Mouse (Mus musculus): ENCODE results near the gene Ccdc85c. TPM values are rescaled to one million over a fixed set of nuclear protein-coding genes. Genes with fewer than 3 reads are reported as not detected.

Ccdc85c gene
- 11.4 and 12.1 TPM in 2 replicates for polyA plus RNA-seq (2016; fragmentation: Nextera tagmentation; extraction: Ambion mirVana)

DNA sequence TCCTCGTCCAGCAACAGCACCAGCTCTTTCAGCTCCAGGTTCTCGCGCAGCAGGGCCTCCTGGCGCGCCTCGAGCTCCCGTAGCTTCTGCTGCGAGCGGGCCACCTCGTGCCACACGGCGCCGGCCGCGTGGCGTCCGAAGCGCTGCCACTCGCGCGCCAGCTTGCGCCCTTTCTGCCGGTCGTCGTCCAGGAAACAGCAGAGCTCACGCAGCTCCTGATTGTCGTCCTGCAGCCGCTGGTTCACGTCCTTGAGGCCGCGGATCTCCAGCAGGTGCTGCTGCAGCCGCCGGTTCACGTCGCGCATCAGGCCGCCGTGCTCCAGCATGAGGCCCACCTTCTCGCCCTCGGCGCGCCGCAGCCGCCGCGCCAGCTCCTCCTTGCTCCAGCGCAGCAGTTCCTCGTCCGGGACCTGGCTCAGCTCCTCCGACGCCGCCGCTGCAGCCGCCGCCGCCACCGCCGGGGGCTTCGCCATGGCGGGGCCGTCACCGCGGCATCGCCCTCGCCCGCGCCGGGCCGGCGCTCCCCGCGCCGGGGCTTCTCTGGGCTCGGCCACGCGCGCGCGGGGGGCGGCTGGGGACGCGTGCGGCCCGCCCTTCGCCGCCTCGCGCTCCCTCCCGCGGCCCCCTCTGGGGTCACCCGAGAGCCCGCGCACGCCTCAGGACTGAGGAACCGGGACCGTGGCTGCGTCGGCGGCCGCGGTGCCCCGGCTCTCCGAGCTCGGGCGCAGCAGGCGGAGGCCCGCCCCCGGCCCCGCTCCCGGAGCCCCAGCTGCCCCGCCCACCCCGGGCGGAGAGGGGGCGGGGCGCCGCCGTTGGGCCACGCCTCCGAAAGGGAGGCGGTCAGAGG lies at the start of gene Ccdc85c:
TSS of gene Ccdc85c (minus strand) at position 765 of the 847 bp plus-strand sequence.
- peaks cover 89% of the 10 kb centered on the region for H3K4me1 ChIP-seq
- peak within 1 kb of the TSS; percentile 95 for H3K27ac ChIP-seq (replicated peaks)
- H3K36me3 ChIP-seq (replicated peaks) = peaks cover 17% of the 10 kb centered on the region
- H3K4me3 ChIP-seq = peak within 1 kb of the TSS; percentile 87
- H3K27me3 ChIP-seq (replicated peaks; ENCODE audit: low read depth, poor library complexity, severe bottlenecking) = peaks cover 17% of the 10 kb centered on the region
- no peaks in the 10 kb centered on the region for H3K9me3 ChIP-seq
- under 1% methylated on average over 120 of the region's 120 CpGs for WGBS
- DNase-seq (ENCODE audit: low spot score) = peak; percentile 73

DNA sequence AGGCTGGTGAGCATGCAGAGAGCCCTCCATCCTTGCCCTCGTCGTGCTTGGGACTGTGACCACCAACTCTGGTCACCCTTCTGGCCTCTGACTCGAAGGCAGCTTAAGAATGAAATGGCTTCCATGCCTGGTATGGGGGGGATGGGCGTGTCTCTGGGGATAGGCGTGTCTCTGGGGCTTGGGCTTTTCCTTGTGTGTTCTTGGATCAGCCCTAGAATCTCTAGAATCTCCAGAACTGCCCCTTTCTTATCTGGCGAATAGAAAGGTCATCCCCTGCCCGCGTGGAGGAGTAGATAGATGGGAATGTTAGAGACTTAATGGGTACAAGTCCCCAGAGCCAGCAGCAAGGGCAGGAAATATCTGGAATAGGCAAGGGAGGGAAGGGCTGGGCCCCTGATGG lies 44.9 kb upstream of the Ccdc85c start:
- WGBS = 10% methylated on average over 8 of the region's 8 CpGs
- DNase-seq (ENCODE audit: low spot score) = no peak
- H3K27me3 ChIP-seq (replicated peaks; ENCODE audit: low read depth, poor library complexity, severe bottlenecking) = peaks cover 74% of the 10 kb centered on the region
- H3K4me1 ChIP-seq = peaks cover 65% of the 10 kb centered on the region
- no peak overlapping the region for H3K4me3 ChIP-seq
- no peaks in the 10 kb centered on the region for H3K9me3 ChIP-seq
- no peaks in the 10 kb centered on the region for H3K36me3 ChIP-seq (replicated peaks)
- peak overlapping the region; percentile 74 for H3K27ac ChIP-seq (replicated peaks)

DNA sequence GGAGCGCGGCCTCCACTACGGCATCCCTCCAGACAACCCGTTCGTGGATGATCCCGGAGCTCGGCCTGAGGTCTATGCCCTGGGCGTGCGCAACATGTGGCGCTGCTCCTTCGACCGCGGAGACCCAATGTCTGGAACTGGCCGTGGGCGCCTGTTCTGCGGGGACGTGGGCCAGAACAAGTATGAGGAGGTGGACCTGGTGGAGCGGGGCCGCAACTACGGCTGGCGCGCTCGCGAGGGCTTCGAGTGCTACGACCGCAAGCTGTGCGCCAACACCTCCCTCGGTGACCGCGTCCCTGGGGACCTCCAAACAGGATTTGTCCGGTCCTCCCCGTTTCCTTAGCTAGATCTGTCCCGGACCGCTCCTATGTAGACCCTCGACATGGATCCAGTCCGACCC lies 43.3 kb upstream of the Ccdc85c start:
- H3K27ac ChIP-seq (replicated peaks) = peak overlapping the region; percentile 11; the same call in 1 of the 2 replicates
- no peaks in the 10 kb centered on the region for H3K36me3 ChIP-seq (replicated peaks)
- H3K9me3 ChIP-seq = no peaks in the 10 kb centered on the region
- 6% methylated on average over 37 of the region's 37 CpGs for WGBS
- peak overlapping the region; percentile 39 for H3K4me3 ChIP-seq
- DNase-seq (ENCODE audit: low spot score) = peak; percentile 44
- peaks cover 65% of the 10 kb centered on the region for H3K4me1 ChIP-seq
- H3K27me3 ChIP-seq (replicated peaks; ENCODE audit: low read depth, poor library complexity, severe bottlenecking) = peaks cover 79% of the 10 kb centered on the region

- 11% methylated on average over 18 of the region's 18 CpGs for WGBS
- Histone ChIP-seq H3K36me3 (replicated peaks) (no peaks in the 10 kb centered on the region), H3K4me1 (peaks cover 68% of the 10 kb centered on the region), H3K27me3 (replicated peaks; ENCODE audit: low read depth, poor library complexity, severe bottlenecking) (peaks cover 79% of the 10 kb centered on the region), H3K4me3 (peak overlapping the region; percentile 39), H3K27ac (replicated peaks) (peak overlapping the region; percentile 11; the same call in 1 of the 2 replicates), H3K9me3 (no peaks in the 10 kb centered on the region)
- no peak for DNase-seq (ENCODE audit: low spot score)
Measured at GRCm38 (mm10) chr12:108317826-108318430, 42.7 kb upstream of the Ccdc85c start.

GRCm38 (mm10) chr12:108317201-108317738 lies 42.0 kb upstream of the Ccdc85c start:
- Histone ChIP-seq H3K9me3 (no peaks in the 10 kb centered on the region), H3K27me3 (replicated peaks; ENCODE audit: low read depth, poor library complexity, severe bottlenecking) (peaks cover 78% of the 10 kb centered on the region), H3K4me3 (no peak overlapping the region), H3K27ac (replicated peaks) (no peak overlapping the region), H3K4me1 (peaks cover 72% of the 10 kb centered on the region), H3K36me3 (replicated peaks) (no peaks in the 10 kb centered on the region)
- 3% methylated on average over 9 of the region's 9 CpGs for WGBS
- DNase-seq (ENCODE audit: low spot score) = peak; percentile 52

GRCm38 (mm10) chr12:108316655-108317054 lies 41.4 kb upstream of the Ccdc85c start:
- 21% methylated on average over 6 of the region's 6 CpGs for WGBS
- no peak for DNase-seq (ENCODE audit: low spot score)
- Histone ChIP-seq H3K27ac (replicated peaks) (no peak overlapping the region), H3K4me3 (no peak overlapping the region), H3K27me3 (replicated peaks; ENCODE audit: low read depth, poor library complexity, severe bottlenecking) (peaks cover 75% of the 10 kb centered on the region), H3K9me3 (no peaks in the 10 kb centered on the region), H3K36me3 (replicated peaks) (no peaks in the 10 kb centered on the region), H3K4me1 (peaks cover 73% of the 10 kb centered on the region)

- no peak for DNase-seq (ENCODE audit: low spot score)
- Histone ChIP-seq H3K4me1 (peaks cover 66% of the 10 kb centered on the region), H3K27ac (replicated peaks) (no peak overlapping the region), H3K27me3 (replicated peaks; ENCODE audit: low read depth, poor library complexity, severe bottlenecking) (peaks cover 69% of the 10 kb centered on the region), H3K4me3 (no peak overlapping the region), H3K36me3 (replicated peaks) (no peaks in the 10 kb centered on the region), H3K9me3 (no peaks in the 10 kb centered on the region)
- 39% methylated on average over 10 of the region's 10 CpGs for WGBS
Measured at GRCm38 (mm10) chr12:108315818-108316217, 40.6 kb upstream of the Ccdc85c start.

GRCm38 (mm10) chr12:108313244-108313772 lies 38.1 kb upstream of the Ccdc85c start:
- 0 out of 2 replicates have a peak overlapping the region, but pooled peaks have one; percentile 19 for H3K27ac ChIP-seq (replicated peaks)
- peaks cover 51% of the 10 kb centered on the region for H3K4me1 ChIP-seq
- no peaks in the 10 kb centered on the region for H3K9me3 ChIP-seq
- H3K27me3 ChIP-seq (replicated peaks; ENCODE audit: low read depth, poor library complexity, severe bottlenecking) = peaks cover 60% of the 10 kb centered on the region
- 70% methylated on average over 1 of the region's 1 CpGs for WGBS
- DNase-seq (ENCODE audit: low spot score) = no peak
- H3K4me3 ChIP-seq = no peak overlapping the region
- H3K36me3 ChIP-seq (replicated peaks) = no peaks in the 10 kb centered on the region

DNA sequence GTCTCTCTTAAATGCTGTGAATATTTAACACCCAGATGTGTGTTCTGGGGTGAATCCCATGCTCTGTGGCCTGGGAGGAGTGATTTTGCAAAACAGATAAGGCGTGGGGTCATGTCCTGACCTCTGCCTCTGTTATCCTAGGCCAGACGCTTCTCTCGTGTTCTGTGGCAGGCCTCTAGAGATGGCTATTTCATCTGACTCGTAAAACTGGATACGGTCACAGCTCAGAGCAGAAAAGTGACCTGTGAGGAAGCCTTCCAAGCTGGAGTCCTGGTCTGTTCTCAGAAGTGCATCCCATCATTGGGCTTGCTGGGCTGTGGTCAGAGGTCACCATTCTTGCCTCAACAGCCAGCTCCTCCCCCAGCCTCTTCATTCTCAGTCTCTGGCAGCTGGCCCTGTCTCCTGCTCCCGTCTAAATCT lies 37.2 kb upstream of the Ccdc85c start:
- DNase-seq (ENCODE audit: low spot score) = no peak
- Histone ChIP-seq H3K9me3 (no peaks in the 10 kb centered on the region), H3K36me3 (replicated peaks) (no peaks in the 10 kb centered on the region), H3K4me3 (no peak overlapping the region), H3K4me1 (peaks cover 49% of the 10 kb centered on the region), H3K27ac (replicated peaks) (peak overlapping the region; percentile 19; the same call in 1 of the 2 replicates), H3K27me3 (replicated peaks; ENCODE audit: low read depth, poor library complexity, severe bottlenecking) (peaks cover 60% of the 10 kb centered on the region)
- WGBS = 28% methylated on average over 6 of the region's 6 CpGs

GRCm38 (mm10) chr12:108311741-108312290 lies 36.6 kb upstream of the Ccdc85c start:
- peaks cover 60% of the 10 kb centered on the region for H3K27me3 ChIP-seq (replicated peaks; ENCODE audit: low read depth, poor library complexity, severe bottlenecking)
- H3K4me1 ChIP-seq = peaks cover 47% of the 10 kb centered on the region
- no peak overlapping the region for H3K4me3 ChIP-seq
- WGBS = 89% methylated on average over 27 of the region's 27 CpGs
- no peak for DNase-seq (ENCODE audit: low spot score)
- H3K27ac ChIP-seq (replicated peaks) = 0 out of 2 replicates have a peak overlapping the region, but pooled peaks have one; percentile 10
- no peaks in the 10 kb centered on the region for H3K9me3 ChIP-seq
- H3K36me3 ChIP-seq (replicated peaks) = no peaks in the 10 kb centered on the region

- no peaks in the 10 kb centered on the region for H3K9me3 ChIP-seq
- 83% methylated on average over 7 of the region's 7 CpGs for WGBS
- no peak for DNase-seq (ENCODE audit: low spot score)
- H3K4me3 ChIP-seq = no peak overlapping the region
- peaks cover 50% of the 10 kb centered on the region for H3K4me1 ChIP-seq
- peaks cover 60% of the 10 kb centered on the region for H3K27me3 ChIP-seq (replicated peaks; ENCODE audit: low read depth, poor library complexity, severe bottlenecking)
- H3K27ac ChIP-seq (replicated peaks) = no peak overlapping the region
- no peaks in the 10 kb centered on the region for H3K36me3 ChIP-seq (replicated peaks)
Measured at GRCm38 (mm10) chr12:108310456-108311027, 35.3 kb upstream of the Ccdc85c start.

DNA sequence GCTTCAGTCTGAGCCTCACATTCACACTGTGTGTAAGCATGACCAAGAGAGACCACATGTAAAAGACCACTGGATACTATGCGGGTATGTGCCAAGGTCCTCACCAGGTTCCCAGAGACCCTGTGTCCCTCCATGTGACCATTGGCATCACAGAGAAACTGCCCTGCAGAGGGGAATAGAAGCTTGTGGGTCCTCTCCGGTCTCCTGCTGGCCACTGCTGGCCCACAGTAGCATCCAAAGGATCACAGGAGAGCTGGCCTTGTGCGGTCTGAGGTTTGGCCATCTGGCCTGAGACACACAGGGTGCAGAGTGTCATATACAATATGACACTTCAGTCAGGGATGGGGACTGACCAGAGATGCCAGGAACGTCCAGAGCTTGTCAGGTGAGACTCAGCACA lies 34.8 kb upstream of the Ccdc85c start:
- no peak for DNase-seq (ENCODE audit: low spot score)
- no peak overlapping the region for H3K4me3 ChIP-seq
- no peak overlapping the region for H3K27ac ChIP-seq (replicated peaks)
- H3K9me3 ChIP-seq = no peaks in the 10 kb centered on the region
- no peaks in the 10 kb centered on the region for H3K36me3 ChIP-seq (replicated peaks)
- WGBS = 90% methylated on average over 4 of the region's 4 CpGs
- peaks cover 60% of the 10 kb centered on the region for H3K27me3 ChIP-seq (replicated peaks; ENCODE audit: low read depth, poor library complexity, severe bottlenecking)
- H3K4me1 ChIP-seq = peaks cover 50% of the 10 kb centered on the region
